9 mouse cellular contexts compared by ENCODE assay signal in genomic region chr4:48048456-48049315, GRCm38 (mm10). TPM values are rescaled to one million over a fixed set of nuclear protein-coding genes. Genes with fewer than 3 reads are reported as not detected.
DNase-seq lines count a peak whose midpoint lies in the region; ATAC-seq and TF ChIP-seq lines count a peak whose summit lies in the region.
"Had no signal": no experiment of that assay in that cellular context is flagged by ENCODE, and none has a peak within 500 bp of the region (broad histone marks: within the 10 kb centered on the region; RNA-seq: fewer than 3 reads in every experiment).

No protein-coding gene starts in this region.

- peak overlapping the region; percentile 95 for H3K4me2 ChIP-seq in hindbrain, embryonic 12.5 days (replicated peaks)

- 0 out of 2 replicates have a peak overlapping the region, but pooled peaks have one; percentile 4 for H3K9ac ChIP-seq in hindbrain, embryonic 12.5 days

- 48% methylated on average over 35 of the region's 35 CpGs for WGBS in kidney, adult 2 months
- WGBS in hindbrain, embryonic 12.5 days = 2% methylated on average over 35 of the region's 35 CpGs

- no peak for ATAC-seq in hindbrain, embryonic 12.5 days (ENCODE audit: low FRiP score)

- no peak for TF ChIP-seq POLR2A in kidney, adult 2 months (IDR thresholded peaks at IDR 0.05; ENCODE audit: low read depth, low read length)

- 0 out of 2 replicates have a peak, but pooled peaks cover 2% of the 10 kb centered on the region for H3K4me1 ChIP-seq in kidney, adult 2 months (ENCODE audit: control insufficient read depth, insufficient read depth, low read length)
- H3K4me1 ChIP-seq in hindbrain, embryonic 12.5 days = peaks cover 56% of the 10 kb centered on the region

- DNase-seq in kidney, postnatal 4 days = peak; percentile 9 to 27
- DNase-seq in kidney, adult 2 months = no peak
- DNase-seq in cerebellum, postnatal 14 days = peak; percentile 20 to 55
- DNase-seq in naive thymus-derived CD4-positive, alpha-beta T cell, adult 2 months (ENCODE audit: low read depth) = peak; percentile 49
- no peak for DNase-seq in left cerebral cortex, adult 9 months (ENCODE audit: low spot score in 2 of 2)
- DNase-seq in gastrocnemius, postnatal 4 days (ENCODE audit: low spot score in 2 of 2) = no peak
- DNase-seq in lung, postnatal 36 days = no peak

- H3K4me3 ChIP-seq in kidney, adult 2 months (ENCODE audit: insufficient read depth, low read depth, low read length) = no peak overlapping the region
- peak overlapping the region; percentile 68 for H3K4me3 ChIP-seq in hindbrain, embryonic 12.5 days
- H3K4me3 ChIP-seq: myocyte had no signal

- H3K27me3 ChIP-seq in kidney, adult 2 months (replicated peaks; ENCODE audit: control insufficient read depth, insufficient read depth, low read length) = peaks cover 1% of the 10 kb centered on the region
- H3K27me3 ChIP-seq in hindbrain, embryonic 12.5 days = peaks cover 74% of the 10 kb centered on the region

- H3K36me3 ChIP-seq in kidney, adult 2 months (ENCODE audit: control insufficient read depth, insufficient read depth, low read length) = no peaks in the 10 kb centered on the region
- H3K36me3 ChIP-seq in hindbrain, embryonic 12.5 days = no peaks in the 10 kb centered on the region

- no peak for TF ChIP-seq CTCF in kidney, adult 2 months (conservative IDR thresholded peaks at IDR 0.05; ENCODE audit: insufficient read depth, insufficient read length, low read depth, low read length)

- H3K27ac ChIP-seq in kidney, adult 2 months (ENCODE audit: insufficient read depth, low read depth, low read length) = no peak overlapping the region
- no peak overlapping the region for H3K27ac ChIP-seq in hindbrain, embryonic 12.5 days

- H3K9me3 ChIP-seq in hindbrain, embryonic 12.5 days (replicated peaks) = no peaks in the 10 kb centered on the region

RNA-seq across cellular contexts. Expression of gene Nr4a3, which starts 3.7 kb away (rescaled TPM):
- 0.30 and 0.72 TPM in 2 replicates for polyA plus RNA-seq in kidney, adult 2 months (2012; rRNA removed)
- 2.0 TPM in 2 replicates for polyA plus RNA-seq in hindbrain, embryonic 12.5 days (2016; fragmentation: Nextera tagmentation; extraction: Ambion mirVana)
- 1 to 10 TPM; 1.5 to 1.6 TPM for total RNA-seq in gastrocnemius, postnatal 4 days (2021)

Comparison
In these comparisons a context has a peak if more than half of its experiments do, and no peak if none do; other contexts are left out.
1. DNase-seq: peak in kidney, postnatal 4 days (2 of 2), cerebellum, postnatal 14 days (2 of 2) and naive thymus-derived CD4-positive, alpha-beta T cell, adult 2 months (single experiment); none in kidney, adult 2 months (single experiment), left cerebral cortex, adult 9 months (0 of 2), gastrocnemius, postnatal 4 days (0 of 2) and lung, postnatal 36 days (single experiment).